Mouse (Mus musculus) hindbrain, embryonic 12.5 days (tissue): ENCODE results near the gene Golga4. TPM values are rescaled to one million over a fixed set of nuclear protein-coding genes. Genes with fewer than 3 reads are reported as not detected.
A peak's percentile ranks its signal among the peaks of the same experiment; 100 is the strongest.

Source experiments
- ATAC-seq: fragments of 200-750 bp; cut with Nextera tagmentation; 2 replicates; pipeline ENCODE4 v1.8.0; 2017; ENCODE audit warnings: moderate TSS enrichment; ENCODE audit not compliant: low FRiP score
- H3K27ac ChIP-seq: fragments of 300-500 bp; sonication (generic); 2 replicates; pipeline ENCODE4 v1.5.1; 2016; ENCODE audit warnings: mild to moderate bottlenecking
- H3K27me3 ChIP-seq: fragments of 300-500 bp; sonication (generic); 2 replicates; pipeline ENCODE4 v1.6.1; 2016; ENCODE audit warnings: mild to moderate bottlenecking
- H3K36me3 ChIP-seq: fragments of 300-500 bp; sonication (generic); 2 replicates; pipeline ENCODE4 v1.6.1; 2016; ENCODE audit warnings: mild to moderate bottlenecking
- H3K4me1 ChIP-seq: fragments of 300-500 bp; sonication (generic); 2 replicates; pipeline ENCODE4 v1.6.1; 2016
- H3K4me2 ChIP-seq: fragments of 300-500 bp; sonication (generic); replicated peaks from 2 replicates; pipeline ENCODE4 v1.6.1; 2016; ENCODE audit warnings: mild to moderate bottlenecking
- H3K4me3 ChIP-seq: fragments of 300-500 bp; sonication (generic); 2 replicates; pipeline ENCODE4 v1.5.1; 2016; ENCODE audit warnings: mild to moderate bottlenecking
- H3K9ac ChIP-seq: fragments of 300-500 bp; sonication (generic); 2 replicates; pipeline ENCODE4 v1.6.1; 2016; ENCODE audit warnings: mild to moderate bottlenecking, moderate library complexity
- H3K9me3 ChIP-seq: fragments of 300-500 bp; sonication (generic); replicated peaks from 2 replicates; pipeline ENCODE4 v1.6.1; 2016; ENCODE audit warnings: mild to moderate bottlenecking
- WGBS: fragments of 180-500 bp; shearing (Covaris S2); methylation state at CpG from one replicate; pipeline ENCODE4 v1.1.7; 2016; 5-methylcytosine and 5-hydroxymethylcytosine counted together
- polyA plus RNA-seq: library from polyadenylated mRNA; unstranded; fragments of >200 nt; fragmentation: Nextera tagmentation; extraction: Ambion mirVana; gene quantifications from 2 replicates; pipeline ENCODE4 v1.2.1, GENCODE M21; 2016

The Golga4 gene
- polyA plus RNA-seq, 1 experiment from 2014 or later, result 67.5 TPM

- Histone ChIP-seq H3K9me3 (no peaks in the 10 kb centered on the region), H3K4me1 (peaks cover 12% of the 10 kb centered on the region), H3K27me3 (peaks cover 44% of the 10 kb centered on the region), H3K4me2 (peak within 1 kb of the TSS; percentile 88), H3K27ac (peak within 1 kb of the TSS; percentile 40; the same call in 1 of the 2 replicates), H3K36me3 (no peaks in the 10 kb centered on the region), H3K4me3 (peak within 1 kb of the TSS; percentile 61), H3K9ac (peak within 1 kb of the TSS; percentile 87)
- ATAC-seq, result peak; percentile 85
- WGBS, result 12% methylated on average over 42 of the region's 42 CpGs
Observed at GRCm38 (mm10) chr9:118606148-118606816, 100.2 kb downstream of the Golga4 start, which contains the start of gene Itga9. TSS of gene Itga9 (plus strand) at chr9:118606690.

GRCm38 (mm10) chr9:118606817-118607371 lies 100.8 kb downstream of the Golga4 start:
- peak overlapping the region; percentile 88 for H3K4me2 ChIP-seq
- peak overlapping the region; percentile 87 for H3K9ac ChIP-seq
- no peaks in the 10 kb centered on the region for H3K9me3 ChIP-seq
- peaks cover 14% of the 10 kb centered on the region for H3K4me1 ChIP-seq
- no peaks in the 10 kb centered on the region for H3K36me3 ChIP-seq
- ATAC-seq, result peak; percentile 41
- peak overlapping the region; percentile 61 for H3K4me3 ChIP-seq
- peak overlapping the region; percentile 40; the same call in 1 of the 2 replicates for H3K27ac ChIP-seq
- under 1% methylated on average over 67 of the region's 68 CpGs for WGBS
- peaks cover 50% of the 10 kb centered on the region for H3K27me3 ChIP-seq

- Histone ChIP-seq H3K27me3 (peaks cover 56% of the 10 kb centered on the region), H3K36me3 (no peaks in the 10 kb centered on the region), H3K4me2 (peak overlapping the region; percentile 88), H3K27ac (no peak overlapping the region), H3K9me3 (no peaks in the 10 kb centered on the region), H3K9ac (0 out of 2 replicates have a peak overlapping the region, but pooled peaks have one; percentile 87), H3K4me3 (peak overlapping the region; percentile 61), H3K4me1 (peaks cover 22% of the 10 kb centered on the region)
- no peak for ATAC-seq
- 41% methylated on average over 16 of the region's 16 CpGs for WGBS
Observed at GRCm38 (mm10) chr9:118607701-118608401, 101.8 kb downstream of the Golga4 start.

GRCm38 (mm10) chr9:118608556-118608955 lies 102.5 kb downstream of the Golga4 start:
- WGBS, result 30% methylated on average over 4 of the region's 4 CpGs
- Histone ChIP-seq H3K4me1 (peaks cover 22% of the 10 kb centered on the region), H3K9me3 (no peaks in the 10 kb centered on the region), H3K4me2 (no peak overlapping the region), H3K27me3 (peaks cover 57% of the 10 kb centered on the region), H3K27ac (no peak overlapping the region), H3K4me3 (no peak overlapping the region), H3K9ac (no peak overlapping the region), H3K36me3 (no peaks in the 10 kb centered on the region)
- no peak for ATAC-seq

DNA sequence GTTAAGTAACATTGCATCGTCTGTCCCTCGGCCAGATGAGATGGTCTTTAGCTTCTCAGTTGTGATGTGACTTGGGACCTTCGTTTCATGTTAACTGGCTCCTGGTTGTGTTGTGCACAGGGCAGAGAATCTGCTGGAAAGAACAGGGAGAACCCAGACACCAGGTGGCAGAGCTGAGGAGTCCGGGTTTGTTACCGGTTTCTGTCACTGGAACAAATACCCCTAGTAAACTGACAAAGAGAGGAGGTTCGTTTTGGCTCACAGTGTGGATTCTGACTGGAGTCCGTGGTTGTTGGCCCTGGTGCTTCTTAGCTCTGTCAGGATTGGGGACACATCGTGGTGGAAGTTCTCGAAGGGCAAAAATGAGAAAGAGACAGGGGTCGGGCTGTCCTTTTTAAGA lies 104.0 kb downstream of the Golga4 start:
- ATAC-seq, result no peak
- H3K4me1 ChIP-seq, result peaks cover 22% of the 10 kb centered on the region
- H3K27me3 ChIP-seq, result peaks cover 54% of the 10 kb centered on the region
- H3K4me3 ChIP-seq, result no peak overlapping the region
- H3K27ac ChIP-seq, result no peak overlapping the region
- 67% methylated on average over 10 of the region's 10 CpGs for WGBS
- no peaks in the 10 kb centered on the region for H3K9me3 ChIP-seq
- no peak overlapping the region for H3K9ac ChIP-seq
- H3K4me2 ChIP-seq, result no peak overlapping the region
- H3K36me3 ChIP-seq, result no peaks in the 10 kb centered on the region

GRCm38 (mm10) chr9:118611111-118611541 lies 105.1 kb downstream of the Golga4 start:
- no peak overlapping the region for H3K27ac ChIP-seq
- H3K9me3 ChIP-seq, result no peaks in the 10 kb centered on the region
- H3K9ac ChIP-seq, result no peak overlapping the region
- 0 out of 2 replicates have a peak overlapping the region, but pooled peaks have one; percentile 3 for H3K4me2 ChIP-seq
- H3K36me3 ChIP-seq, result no peaks in the 10 kb centered on the region
- peaks cover 22% of the 10 kb centered on the region for H3K4me1 ChIP-seq
- WGBS, result 58% methylated on average over 14 of the region's 14 CpGs
- H3K27me3 ChIP-seq, result peaks cover 47% of the 10 kb centered on the region
- no peak for ATAC-seq
- H3K4me3 ChIP-seq, result no peak overlapping the region

- no peak overlapping the region for H3K9ac ChIP-seq
- no peak overlapping the region for H3K27ac ChIP-seq
- WGBS, result 56% methylated on average over 20 of the region's 20 CpGs
- no peak overlapping the region for H3K4me2 ChIP-seq
- no peaks in the 10 kb centered on the region for H3K9me3 ChIP-seq
- H3K27me3 ChIP-seq, result peaks cover 47% of the 10 kb centered on the region
- H3K36me3 ChIP-seq, result no peaks in the 10 kb centered on the region
- H3K4me1 ChIP-seq, result peaks cover 21% of the 10 kb centered on the region
- ATAC-seq, result no peak
- no peak overlapping the region for H3K4me3 ChIP-seq
Observed at GRCm38 (mm10) chr9:118611958-118612581, 106.0 kb downstream of the Golga4 start.

GRCm38 (mm10) chr9:118617237-118617636 lies 111.2 kb downstream of the Golga4 start:
- Histone ChIP-seq H3K4me1 (peaks cover 4% of the 10 kb centered on the region), H3K4me2 (no peak overlapping the region), H3K9me3 (no peaks in the 10 kb centered on the region), H3K27ac (no peak overlapping the region), H3K9ac (no peak overlapping the region), H3K4me3 (no peak overlapping the region), H3K27me3 (peaks cover 6% of the 10 kb centered on the region), H3K36me3 (no peaks in the 10 kb centered on the region)
- WGBS, result 67% methylated on average over 5 of the region's 5 CpGs
- ATAC-seq, result no peak

- Histone ChIP-seq H3K36me3 (no peaks in the 10 kb centered on the region), H3K4me1 (peaks cover 5% of the 10 kb centered on the region), H3K27me3 (no peaks in the 10 kb centered on the region), H3K27ac (no peak overlapping the region), H3K9ac (no peak overlapping the region), H3K4me3 (no peak overlapping the region), H3K4me2 (no peak overlapping the region), H3K9me3 (no peaks in the 10 kb centered on the region)
- WGBS, result 87% methylated on average over 3 of the region's 3 CpGs
- ATAC-seq, result no peak
Observed at GRCm38 (mm10) chr9:118618732-118619250, 112.7 kb downstream of the Golga4 start.

- 57% methylated on average over 4 of the region's 4 CpGs for WGBS
- Histone ChIP-seq H3K4me3 (no peak overlapping the region), H3K36me3 (no peaks in the 10 kb centered on the region), H3K27me3 (no peaks in the 10 kb centered on the region), H3K4me2 (no peak overlapping the region), H3K9me3 (no peaks in the 10 kb centered on the region), H3K9ac (no peak overlapping the region), H3K27ac (no peak overlapping the region; the same call in 1 of the 2 replicates), H3K4me1 (peaks cover 20% of the 10 kb centered on the region)
- no peak for ATAC-seq
Observed at GRCm38 (mm10) chr9:118620807-118621206, 114.7 kb downstream of the Golga4 start.

GRCm38 (mm10) chr9:118621691-118622090 lies 115.6 kb downstream of the Golga4 start:
- H3K4me2 ChIP-seq, result no peak overlapping the region
- H3K4me3 ChIP-seq, result no peak overlapping the region
- no peak for ATAC-seq
- H3K4me1 ChIP-seq, result peaks cover 20% of the 10 kb centered on the region
- no peak overlapping the region for H3K9ac ChIP-seq
- no peaks in the 10 kb centered on the region for H3K9me3 ChIP-seq
- H3K27me3 ChIP-seq, result no peaks in the 10 kb centered on the region
- H3K27ac ChIP-seq, result no peak overlapping the region
- H3K36me3 ChIP-seq, result no peaks in the 10 kb centered on the region
- 87% methylated on average over 6 of the region's 6 CpGs for WGBS
